Mouse (Mus musculus) megakaryocyte, embryonic 14.5 days (primary cell): ENCODE results near the gene Cyp2c39. TPM values are rescaled to one million over a fixed set of nuclear protein-coding genes. Genes with fewer than 3 reads are reported as not detected.
"Not testable (repeated sequence)": the region's sequence is repeated elsewhere in the genome, so short reads cannot be mapped to it uniquely, and the experiment has no call there.

Experiments used
- H3K27me3 ChIP-seq: replicated peaks from 2 replicates; pipeline ENCODE3; 2012; ENCODE audit warnings: inconsistent platforms
- H3K36me3 ChIP-seq: replicated peaks from 2 replicates; pipeline ENCODE3; 2012; ENCODE audit warnings: low read length, inconsistent platforms, mixed read lengths
- H3K4me1 ChIP-seq: 2 replicates; pipeline ENCODE4 v1.6.1; 2012; ENCODE audit warnings: inconsistent platforms
- H3K4me3 ChIP-seq: replicated peaks from 2 replicates; pipeline ENCODE3; 2012; ENCODE audit warnings: moderate library complexity, mild to moderate bottlenecking, inconsistent platforms
- H3K9me3 ChIP-seq: 2 replicates; pipeline ENCODE4 v1.6.1; 2012; ENCODE audit warnings: inconsistent platforms
- FLI1 ChIP-seq: IDR thresholded peaks from 2 replicates; pipeline ENCODE4 v1.6.1; 2012; ENCODE audit warnings: low read length, inconsistent platforms, mixed read lengths
- GATA1 ChIP-seq: IDR thresholded peaks from 3 replicates; pipeline ENCODE4 v1.6.1; 2012; ENCODE audit warnings: mixed read lengths, low read length, inconsistent platforms, borderline replicate concordance
- polyA plus RNA-seq: library from polyadenylated mRNA; stranded (reverse); fragments of >175 nt; gene quantifications from 2 replicates; pipeline ENCODE4 v1.2.3, GENCODE M21; 2012; ENCODE audit warnings: low replicate concordance; ENCODE audit not compliant: insufficient read depth

Gene Cyp2c39
- polyA plus RNA-seq: not detected in 2 replicates

- Histone ChIP-seq H3K4me3 (no peak within 1 kb of the TSS), H3K4me1 (no peaks in the 10 kb centered on the region), H3K9me3 (no peaks in the 10 kb centered on the region; the same call in 1 of the 2 replicates), H3K36me3 (no peaks in the 10 kb centered on the region), H3K27me3 (no peaks in the 10 kb centered on the region)
- TF ChIP-seq GATA1: no peak
- no peak for TF ChIP-seq FLI1
Measured at GRCm38 (mm10) chr19:39510534-39510933, at the start of gene Cyp2c39. Gene Cyp2c39, plus strand, starts transcription at chr19:39510862.

DNA sequence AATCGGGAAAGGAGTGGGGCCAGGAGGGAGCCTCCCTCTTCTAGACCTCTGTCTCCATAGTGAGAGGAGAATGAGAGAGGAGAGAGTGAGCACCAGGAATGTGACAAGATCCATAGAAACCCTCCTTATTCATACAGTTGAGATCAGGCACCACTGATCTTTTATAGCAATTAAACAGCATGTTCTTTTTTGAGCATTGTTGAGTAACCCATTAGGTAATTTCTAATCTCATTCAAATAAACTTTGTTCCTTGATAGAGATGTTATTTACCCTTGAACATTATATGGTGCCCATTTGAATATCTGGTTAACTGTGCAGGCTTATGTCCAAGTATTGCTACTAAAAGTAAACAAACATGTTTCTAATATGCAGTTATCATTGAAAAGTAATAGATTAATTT, 47.7 kb upstream of the Cyp2c39 start, which contains the start of gene Cyp2c38:
Cyp2c38 (minus strand) TSS at position 135 of the 400 bp plus-strand sequence.
- no peaks in the 10 kb centered on the region for H3K27me3 ChIP-seq
- TF ChIP-seq GATA1: no peak
- TF ChIP-seq FLI1: no peak
- H3K4me3 ChIP-seq: no peak within 1 kb of the TSS
- H3K9me3 ChIP-seq: no peaks in the 10 kb centered on the region
- no peaks in the 10 kb centered on the region for H3K4me1 ChIP-seq
- no peaks in the 10 kb centered on the region for H3K36me3 ChIP-seq

DNA sequence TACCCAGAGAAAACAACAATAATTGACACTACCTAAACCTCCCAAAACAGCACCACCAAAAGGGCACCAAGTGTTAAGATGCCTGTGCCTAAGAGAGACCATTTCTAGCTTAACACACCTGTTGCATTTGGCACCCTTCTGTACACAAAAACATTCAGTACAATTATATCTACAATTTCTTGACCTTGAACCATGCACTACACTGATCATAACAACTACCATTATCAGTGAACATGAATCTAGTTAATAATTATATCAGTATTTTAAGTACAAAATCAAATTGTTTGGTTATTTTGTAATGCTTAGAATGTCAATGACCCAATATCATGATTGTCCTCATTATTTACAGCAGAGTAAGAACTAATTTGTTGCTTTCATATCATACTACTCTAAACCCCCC, 46.7 kb upstream of the Cyp2c39 start:
- Histone ChIP-seq H3K4me1 (no peaks in the 10 kb centered on the region), H3K9me3 (no peaks in the 10 kb centered on the region), H3K4me3 (no peak overlapping the region), H3K36me3 (no peaks in the 10 kb centered on the region), H3K27me3 (no peaks in the 10 kb centered on the region)
- TF ChIP-seq GATA1 (no peak), FLI1 (no peak)

- H3K4me3 ChIP-seq, H3K4me1 ChIP-seq, H3K27me3 ChIP-seq, H3K36me3 ChIP-seq, H3K9me3 ChIP-seq: not testable (repeated sequence)
Measured at GRCm38 (mm10) chr19:39483961-39484360, 26.7 kb upstream of the Cyp2c39 start.

- TF ChIP-seq FLI1: no peak
- TF ChIP-seq GATA1: no peak
- Histone ChIP-seq H3K27me3 (no peaks in the 10 kb centered on the region), H3K36me3 (no peaks in the 10 kb centered on the region), H3K4me3 (no peak overlapping the region), H3K4me1 (no peaks in the 10 kb centered on the region), H3K9me3 (peaks cover 3% of the 10 kb centered on the region; the same call in 1 of the 2 replicates)
Measured at GRCm38 (mm10) chr19:39506341-39506740, 4.3 kb upstream of the Cyp2c39 start.

GRCm38 (mm10) chr19:39509533-39509932, 1.1 kb upstream of the Cyp2c39 start:
- Histone ChIP-seq H3K27me3 (no peaks in the 10 kb centered on the region), H3K9me3 (no peaks in the 10 kb centered on the region; the same call in 1 of the 2 replicates), H3K4me3 (no peak overlapping the region), H3K36me3 (no peaks in the 10 kb centered on the region), H3K4me1 (no peaks in the 10 kb centered on the region)
- TF ChIP-seq FLI1: no peak
- no peak for TF ChIP-seq GATA1

Other genes with a start within 250 kb of the Cyp2c39 start
- not detected in 2 replicates for gene Cyp2c29, start 241.5 kb upstream of the Cyp2c39 start, polyA plus RNA-seq
- gene Cyp2c38, start 47.8 kb upstream of the Cyp2c39 start, polyA plus RNA-seq: not detected in 2 replicates
- not detected in 2 replicates for gene Cyp2c67, start 138.2 kb downstream of the Cyp2c39 start, polyA plus RNA-seq
- gene Cyp2c68, start 230.2 kb downstream of the Cyp2c39 start, polyA plus RNA-seq: not detected in 2 replicates